Mouse (Mus musculus) brain, embryonic 14.5 days (tissue): ENCODE measurements at regions not wholly inside any gene's neighbourhood (a gene's known extent, or its start where the extent isn't known, plus 50 kb on each side); places are given as distances from the start of the nearest gene placed in this dataset.

Source experiments
- CTCF ChIP-seq: fragments of 200-500 bp; IDR thresholded peaks from 2 replicates; pipeline ENCODE4 v1.5.1; 2012; ENCODE audit warnings: inconsistent platforms, mild to moderate bottlenecking, moderate library complexity, borderline replicate concordance; ENCODE audit not compliant: insufficient read depth, insufficient read length; ENCODE audit errors: extremely low read depth
- POLR2A ChIP-seq: fragments of 200-500 bp; IDR thresholded peaks from 2 replicates; pipeline ENCODE4 v1.6.1; 2012; ENCODE audit warnings: mild to moderate bottlenecking, inconsistent platforms, borderline replicate concordance; ENCODE audit not compliant: poor library complexity, insufficient read depth, insufficient read length, severe bottlenecking; ENCODE audit errors: extremely low read depth

GRCm38 (mm10) chr14:54145743-54146741 is 107.9 kb downstream of the Dad1 start:
- TF ChIP-seq POLR2A (no peak), CTCF (no peak)
